Mouse (Mus musculus) thymus, postnatal 14 days (tissue): ENCODE results near the gene Mylk.
A peak's percentile ranks its signal among the peaks of the same experiment; 100 is the strongest.

Experiments
- DNase-seq: peaks from one replicate; pipeline ENCODE4 v3.0.0; 2021

Mylk gene

GRCm38 (mm10) chr16:34952798-34953197 lies 207.8 kb downstream of the Mylk start:
- DNase-seq, result no peak

GRCm38 (mm10) chr16:34953501-34953900 lies 208.5 kb downstream of the Mylk start:
- no peak for DNase-seq

DNA sequence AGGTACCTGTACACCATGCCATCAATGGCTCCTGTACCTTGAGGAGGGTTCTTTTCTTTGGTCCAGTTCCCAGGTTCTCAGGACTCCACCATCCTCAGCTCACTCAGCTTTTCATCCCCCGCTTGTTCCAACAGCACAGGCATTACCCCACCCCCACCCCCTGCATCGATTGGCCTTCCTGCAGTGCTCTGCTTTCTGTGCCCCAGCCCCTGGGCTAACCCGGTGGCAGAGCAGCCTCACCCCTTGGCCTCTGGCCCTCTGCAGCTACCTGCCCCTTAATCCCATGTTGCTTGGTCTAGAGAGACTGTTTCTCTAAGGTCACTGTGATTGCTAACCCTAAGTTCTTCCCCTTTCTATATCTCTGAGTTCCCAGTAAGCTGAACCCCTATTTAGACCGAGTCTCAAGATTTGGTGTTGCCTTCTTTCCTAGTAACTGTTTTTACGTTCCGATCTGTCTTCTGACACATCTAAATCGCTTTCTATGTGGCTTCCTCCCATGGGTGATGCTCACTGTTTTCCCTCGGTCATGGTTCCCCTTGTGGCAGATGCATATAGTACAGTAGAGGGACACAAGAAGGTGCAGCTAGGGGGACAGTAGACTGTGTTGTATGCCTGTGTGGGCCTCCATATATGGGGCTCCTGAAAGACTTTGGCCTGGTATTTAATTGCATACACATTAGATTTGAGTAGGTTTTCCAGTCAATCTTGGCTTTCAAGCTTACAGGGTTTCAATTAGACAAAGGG lies 212.6 kb downstream of the Mylk start:
- DNase-seq, result no peak

DNA sequence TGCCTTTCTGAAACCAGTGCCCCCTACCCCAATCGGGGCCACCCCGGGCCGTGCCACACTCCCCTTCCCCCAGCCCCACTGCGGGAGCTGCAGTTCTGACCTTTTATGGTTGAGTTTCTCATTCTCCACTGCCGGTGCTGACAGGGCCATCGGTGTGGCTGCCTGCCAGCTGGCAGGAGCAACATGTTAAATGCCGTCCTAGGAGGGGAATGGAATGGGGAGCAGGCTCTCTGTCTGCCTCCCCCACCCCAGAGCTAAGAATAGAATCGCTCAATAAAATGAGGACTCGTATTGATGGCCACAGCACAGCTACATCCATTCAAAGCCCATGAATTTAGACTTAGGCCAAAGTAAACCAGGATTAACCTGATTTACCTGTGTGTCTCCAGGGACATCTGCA lies 213.7 kb downstream of the Mylk start:
- DNase-seq, result no peak

DNA sequence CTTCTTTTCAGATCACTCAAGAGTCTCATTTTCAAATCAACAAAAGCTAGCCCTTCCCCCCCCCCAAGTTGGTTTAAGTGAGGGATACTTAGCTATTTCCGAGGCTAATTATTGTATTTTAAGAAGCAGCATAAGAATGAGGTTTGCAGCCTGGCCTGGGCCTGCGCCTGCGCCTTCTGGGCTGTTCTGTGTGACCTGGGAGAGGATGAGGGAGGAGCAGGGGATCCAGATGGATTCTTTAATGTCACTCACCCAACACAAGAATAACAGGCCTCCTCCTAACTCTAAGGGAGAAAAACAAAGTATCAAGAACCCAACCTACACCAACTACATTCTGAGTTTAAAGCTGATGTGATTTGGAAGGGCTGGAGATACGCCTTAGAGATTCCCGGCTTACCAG lies 214.3 kb downstream of the Mylk start:
- no peak for DNase-seq

GRCm38 (mm10) chr16:34960243-34960642 lies 215.2 kb downstream of the Mylk start:
- no peak for DNase-seq

- DNase-seq, result no peak
Measured at GRCm38 (mm10) chr16:34960866-34961582, 216.0 kb downstream of the Mylk start.

GRCm38 (mm10) chr16:34962322-34962721 lies 217.3 kb downstream of the Mylk start:
- no peak for DNase-seq

- DNase-seq, result no peak
Measured at GRCm38 (mm10) chr16:34963008-34963407, 218.0 kb downstream of the Mylk start.

DNA sequence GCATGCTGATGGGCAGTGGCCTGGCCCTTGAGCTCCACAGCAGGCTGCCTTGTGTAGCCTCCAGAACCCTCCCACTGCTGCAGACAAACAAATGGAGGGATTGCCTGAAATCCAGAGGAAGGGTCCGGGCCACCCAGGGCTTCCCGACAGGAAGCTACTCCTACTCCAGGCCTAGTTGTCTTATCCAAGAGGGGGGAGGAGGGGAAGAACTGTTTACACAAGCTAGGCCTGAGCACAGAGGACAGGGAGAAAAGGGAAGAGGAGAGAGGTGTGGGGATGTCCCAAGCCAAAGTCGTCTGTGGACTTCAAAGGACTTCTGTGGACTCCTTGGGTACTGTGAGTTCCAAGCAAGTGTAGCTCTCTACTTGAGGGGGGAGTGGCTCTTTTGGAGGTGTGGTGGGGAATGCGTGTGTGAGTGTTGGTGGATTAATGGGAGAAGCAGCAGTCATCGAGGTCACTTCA lies 221.6 kb downstream of the Mylk start:
- no peak for DNase-seq

DNA sequence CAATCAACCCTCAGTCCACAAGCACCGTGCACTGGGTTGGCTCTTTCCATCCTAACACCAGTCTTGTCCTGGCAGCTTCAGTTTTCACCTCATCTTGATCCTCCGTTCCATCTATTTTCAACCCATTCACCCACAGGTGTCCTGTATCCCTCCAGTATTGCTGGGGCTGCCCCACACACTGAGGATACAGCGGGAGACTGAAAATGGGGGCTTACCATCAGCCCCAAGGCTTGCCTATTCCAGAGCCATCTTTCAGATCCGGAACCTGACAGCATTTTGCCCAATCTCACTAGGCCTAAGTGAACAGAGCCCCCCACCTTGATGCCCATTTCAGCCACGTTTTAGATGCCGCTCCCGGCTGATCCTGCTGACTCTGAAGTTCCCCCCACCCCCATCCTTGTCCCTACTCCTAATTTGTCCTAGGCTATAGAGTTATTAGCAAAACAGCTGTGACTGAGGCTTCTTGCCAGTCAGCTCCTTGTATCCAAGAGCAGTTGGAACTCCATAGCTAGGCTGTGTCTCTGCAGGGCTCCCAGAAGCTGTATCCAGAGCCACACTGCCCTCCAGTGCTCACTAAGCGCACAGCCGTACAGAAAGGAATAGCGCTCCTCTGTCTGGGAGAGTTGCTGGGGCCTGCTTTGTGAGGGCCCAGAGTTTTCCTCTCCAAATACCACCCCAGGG lies 222.2 kb downstream of the Mylk start:
- no peak for DNase-seq

GRCm38 (mm10) chr16:34968181-34968580 lies 223.2 kb downstream of the Mylk start:
- DNase-seq, result no peak

- no peak for DNase-seq
Measured at GRCm38 (mm10) chr16:34972471-34972870, 227.5 kb downstream of the Mylk start.

DNA sequence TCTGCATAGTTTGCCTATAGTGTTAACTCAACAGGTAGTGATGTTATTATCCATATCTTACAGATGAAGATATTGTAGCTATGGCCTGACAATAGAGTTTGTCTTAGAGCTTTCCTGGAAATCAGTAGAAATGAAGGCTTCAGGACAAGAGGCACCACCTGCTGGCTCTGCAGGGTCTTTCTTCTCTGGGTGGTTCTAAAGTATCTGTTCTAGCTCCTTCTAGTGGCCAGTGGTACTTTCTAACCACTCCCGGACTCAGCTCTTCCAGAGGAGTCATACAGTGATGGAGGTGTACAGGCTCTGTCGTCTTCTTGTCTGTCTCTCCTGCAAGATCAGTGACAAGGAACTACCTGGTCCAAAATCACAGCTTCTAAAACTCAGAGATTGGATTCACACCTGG lies 230.5 kb downstream of the Mylk start:
- no peak for DNase-seq

DNA sequence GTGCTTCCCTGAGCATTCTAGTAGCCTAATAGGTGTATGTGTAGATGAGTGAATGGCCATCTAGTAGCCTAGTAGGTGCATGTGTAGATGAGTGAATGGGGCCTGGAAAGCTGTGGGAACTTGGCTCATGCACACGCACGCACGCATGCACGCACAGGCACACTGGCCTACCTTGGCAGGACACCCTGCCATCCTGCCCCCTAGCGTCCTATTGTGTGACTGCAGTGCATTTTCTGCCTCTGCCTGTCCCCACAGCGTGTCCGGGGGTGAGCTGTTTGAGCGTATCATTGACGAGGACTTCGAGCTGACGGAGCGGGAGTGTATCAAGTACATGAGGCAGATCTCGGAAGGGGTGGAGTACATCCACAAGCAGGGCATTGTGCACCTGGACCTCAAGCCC lies 231.6 kb downstream of the Mylk start:
- peak; percentile 17 for DNase-seq

GRCm38 (mm10) chr16:34978018-34978417 lies 233.0 kb downstream of the Mylk start:
- DNase-seq, result no peak

- no peak for DNase-seq
Measured at GRCm38 (mm10) chr16:34981009-34981408, 236.0 kb downstream of the Mylk start.

GRCm38 (mm10) chr16:34984203-34985030 lies 239.4 kb downstream of the Mylk start:
- DNase-seq, result no peak

DNA sequence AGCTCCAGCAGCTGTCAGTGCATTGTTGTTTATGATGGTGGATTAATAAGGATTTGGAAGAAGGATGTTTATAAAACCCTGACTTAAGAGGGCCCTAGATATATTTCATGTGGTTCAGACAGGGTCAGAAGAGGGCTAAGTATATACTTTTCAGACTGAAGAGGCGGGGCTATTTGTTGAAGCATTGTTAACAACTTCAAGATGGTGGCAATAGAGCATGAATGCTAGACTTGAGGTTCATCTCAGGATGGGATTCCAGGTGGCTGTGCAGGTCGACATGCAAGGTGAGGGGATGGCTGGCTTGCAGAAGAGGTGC lies 240.0 kb downstream of the Mylk start:
- DNase-seq, result no peak

DNA sequence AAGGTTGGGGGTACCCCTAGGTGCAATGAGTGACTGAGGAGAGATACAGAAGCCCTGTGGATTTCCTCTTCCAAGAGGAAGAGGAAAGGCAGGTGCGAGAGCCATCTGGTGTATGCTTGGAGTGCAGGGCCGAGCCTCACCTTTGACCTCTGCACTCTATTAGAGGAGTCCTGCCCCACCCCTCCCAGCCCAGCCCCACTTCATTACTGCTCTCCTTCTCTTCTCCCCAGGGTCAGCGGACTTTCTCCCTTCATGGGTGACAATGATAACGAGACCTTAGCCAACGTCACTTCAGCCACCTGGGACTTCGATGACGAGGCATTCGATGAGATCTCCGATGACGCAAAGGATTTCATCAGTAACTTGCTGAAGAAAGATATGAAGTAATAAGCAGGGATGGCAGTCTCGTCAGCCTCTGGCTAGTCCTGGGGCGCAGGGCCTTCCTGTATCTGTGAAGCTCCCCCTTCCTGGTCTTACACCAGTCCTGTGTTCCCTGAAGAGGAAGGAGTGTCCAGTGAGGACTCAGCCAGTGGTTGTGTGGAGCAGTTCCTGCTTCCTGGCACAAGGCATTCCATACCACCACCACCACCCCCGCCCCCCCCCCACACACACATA lies 241.3 kb downstream of the Mylk start:
- no peak for DNase-seq

GRCm38 (mm10) chr16:34991365-34991764 lies 246.4 kb downstream of the Mylk start:
- no peak for DNase-seq

DNA sequence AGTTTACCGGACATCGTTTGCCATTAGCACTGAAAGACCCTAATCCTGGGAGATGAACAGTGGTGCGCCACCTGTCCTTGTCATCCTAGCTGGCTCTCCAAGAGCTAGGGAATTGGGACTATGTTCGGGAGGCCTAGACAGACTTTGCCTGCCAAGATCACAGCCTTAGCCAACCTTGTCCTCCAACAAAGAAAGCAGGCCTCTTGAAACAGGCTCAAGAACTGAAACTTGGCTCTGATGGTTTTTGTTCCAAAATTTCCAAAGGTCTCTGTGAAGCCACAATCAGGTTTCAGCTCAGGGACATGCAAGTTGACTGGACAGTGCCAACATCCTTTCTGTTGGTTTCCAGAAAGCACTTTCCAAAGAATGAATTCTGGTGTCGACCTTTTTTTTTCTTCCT lies 247.8 kb downstream of the Mylk start:
- no peak for DNase-seq
